Mouse (Mus musculus): ENCODE data around the gene Mobp. TPM values are rescaled to one million over a fixed set of nuclear protein-coding genes. Genes with fewer than 3 reads are reported as not detected.

The Mobp gene
- polyA plus RNA-seq, 1 experiment from 2014 or later: 0.11 TPM

- H3K4me2 ChIP-seq: no peak overlapping the region
- H3K4me1 ChIP-seq (replicated peaks): no peaks in the 10 kb centered on the region
- H3K27ac ChIP-seq (replicated peaks): no peak overlapping the region
- no peaks in the 10 kb centered on the region for H3K36me3 ChIP-seq
- H3K4me3 ChIP-seq: no peak overlapping the region
- H3K27me3 ChIP-seq: no peaks in the 10 kb centered on the region
- WGBS: 91% methylated on average over 13 of the region's 13 CpGs
- no peak overlapping the region for H3K9ac ChIP-seq
- H3K9me3 ChIP-seq: no peaks in the 10 kb centered on the region
- ATAC-seq (ENCODE audit: low read depth): no peak
These were observed 5.0 kb upstream of the Mobp start for GRCm38 (mm10) chr9:120144474-120144873.

GRCm38 (mm10) chr9:120151152-120151551 lies 1.6 kb downstream of the Mobp start:
- H3K4me1 ChIP-seq (replicated peaks): no peaks in the 10 kb centered on the region
- no peak overlapping the region for H3K9ac ChIP-seq
- 82% methylated on average over 5 of the region's 5 CpGs for WGBS
- no peaks in the 10 kb centered on the region for H3K36me3 ChIP-seq
- no peak overlapping the region for H3K4me3 ChIP-seq
- H3K9me3 ChIP-seq: no peaks in the 10 kb centered on the region
- H3K27ac ChIP-seq (replicated peaks): no peak overlapping the region
- H3K27me3 ChIP-seq: no peaks in the 10 kb centered on the region
- H3K4me2 ChIP-seq: no peak overlapping the region
- no peak for ATAC-seq (ENCODE audit: low read depth)

GRCm38 (mm10) chr9:120151906-120152399 lies 2.4 kb downstream of the Mobp start:
- Histone ChIP-seq H3K4me2 (no peak overlapping the region), H3K4me3 (no peak overlapping the region), H3K36me3 (no peaks in the 10 kb centered on the region), H3K4me1 (replicated peaks) (no peaks in the 10 kb centered on the region), H3K27me3 (no peaks in the 10 kb centered on the region), H3K9ac (no peak overlapping the region), H3K9me3 (no peaks in the 10 kb centered on the region), H3K27ac (replicated peaks) (no peak overlapping the region)
- ATAC-seq (ENCODE audit: low read depth): no peak
- 77% methylated on average over 12 of the region's 12 CpGs for WGBS

- H3K9ac ChIP-seq: no peak overlapping the region
- WGBS: 60% methylated on average over 4 of the region's 4 CpGs
- H3K27ac ChIP-seq (replicated peaks): 0 out of 2 replicates have a peak overlapping the region, but pooled peaks have one; percentile 5
- peaks cover 7% of the 10 kb centered on the region for H3K4me1 ChIP-seq (replicated peaks)
- H3K27me3 ChIP-seq: peaks cover 3% of the 10 kb centered on the region; the same call in 1 of the 2 replicates
- peak; percentile 72 for ATAC-seq (ENCODE audit: low read depth)
- H3K36me3 ChIP-seq: no peaks in the 10 kb centered on the region
- no peak overlapping the region for H3K4me2 ChIP-seq
- H3K9me3 ChIP-seq: no peaks in the 10 kb centered on the region
- H3K4me3 ChIP-seq: no peak overlapping the region
These were observed 8.5 kb downstream of the Mobp start for GRCm38 (mm10) chr9:120158047-120158446.

GRCm38 (mm10) chr9:120163862-120164261 lies 14.4 kb downstream of the Mobp start:
- no peak overlapping the region for H3K4me2 ChIP-seq
- H3K27me3 ChIP-seq: peaks cover 3% of the 10 kb centered on the region; the same call in 1 of the 2 replicates
- WGBS: 90% methylated on average over 16 of the region's 16 CpGs
- no peaks in the 10 kb centered on the region for H3K9me3 ChIP-seq
- no peaks in the 10 kb centered on the region for H3K36me3 ChIP-seq
- H3K27ac ChIP-seq (replicated peaks): no peak overlapping the region
- H3K4me3 ChIP-seq: no peak overlapping the region
- H3K4me1 ChIP-seq (replicated peaks): no peaks in the 10 kb centered on the region
- no peak overlapping the region for H3K9ac ChIP-seq
- ATAC-seq (ENCODE audit: low read depth): no peak

GRCm38 (mm10) chr9:120167826-120168225 lies 18.3 kb downstream of the Mobp start:
- no peaks in the 10 kb centered on the region for H3K9me3 ChIP-seq
- ATAC-seq (ENCODE audit: low read depth): no peak
- H3K36me3 ChIP-seq: no peaks in the 10 kb centered on the region
- H3K9ac ChIP-seq: no peak overlapping the region
- H3K27me3 ChIP-seq: no peaks in the 10 kb centered on the region
- no peak overlapping the region for H3K4me3 ChIP-seq
- WGBS: 72% methylated on average over 11 of the region's 11 CpGs
- H3K27ac ChIP-seq (replicated peaks): no peak overlapping the region
- no peak overlapping the region for H3K4me2 ChIP-seq
- no peaks in the 10 kb centered on the region for H3K4me1 ChIP-seq (replicated peaks)

- no peaks in the 10 kb centered on the region for H3K36me3 ChIP-seq
These were observed 21.8 kb downstream of the Mobp start for GRCm38 (mm10) chr9:120171295-120171694.

GRCm38 (mm10) chr9:120174436-120175137 lies 25.1 kb downstream of the Mobp start:
- no peak for ATAC-seq (ENCODE audit: low read depth)
- WGBS: 85% methylated on average over 18 of the region's 18 CpGs
- no peaks in the 10 kb centered on the region for H3K36me3 ChIP-seq
- no peaks in the 10 kb centered on the region for H3K27me3 ChIP-seq
- no peaks in the 10 kb centered on the region for H3K4me1 ChIP-seq (replicated peaks)
- no peak overlapping the region for H3K4me3 ChIP-seq
- no peak overlapping the region for H3K9ac ChIP-seq
- H3K4me2 ChIP-seq: no peak overlapping the region
- H3K27ac ChIP-seq (replicated peaks): no peak overlapping the region
- H3K9me3 ChIP-seq: no peaks in the 10 kb centered on the region

More at GRCm38 (mm10) chr9:120171295-120171694, 21.8 kb downstream of the Mobp start:
- H3K4me3 ChIP-seq: no peak overlapping the region
- no peaks in the 10 kb centered on the region for H3K27me3 ChIP-seq
- no peaks in the 10 kb centered on the region for H3K4me1 ChIP-seq (replicated peaks)
- no peaks in the 10 kb centered on the region for H3K9me3 ChIP-seq
- H3K4me2 ChIP-seq: no peak overlapping the region
- H3K27ac ChIP-seq (replicated peaks): no peak overlapping the region
- WGBS: 38% methylated on average over 5 of the region's 5 CpGs
- no peak overlapping the region for H3K9ac ChIP-seq
- ATAC-seq (ENCODE audit: low read depth): no peak

GRCm38 (mm10) chr9:120178813-120179212 lies 29.3 kb downstream of the Mobp start:
- Histone ChIP-seq H3K4me3 (no peak overlapping the region), H3K4me2 (no peak overlapping the region), H3K4me1 (replicated peaks) (no peaks in the 10 kb centered on the region), H3K27me3 (no peaks in the 10 kb centered on the region), H3K9me3 (no peaks in the 10 kb centered on the region), H3K27ac (replicated peaks) (no peak overlapping the region), H3K9ac (no peak overlapping the region), H3K36me3 (no peaks in the 10 kb centered on the region)
- WGBS: 86% methylated on average over 10 of the region's 10 CpGs
- no peak for ATAC-seq (ENCODE audit: low read depth)

- no peak overlapping the region for H3K27ac ChIP-seq (replicated peaks)
- no peaks in the 10 kb centered on the region for H3K36me3 ChIP-seq
- ATAC-seq (ENCODE audit: low read depth): no peak; the same call in 1 of the 2 replicates
- no peaks in the 10 kb centered on the region for H3K27me3 ChIP-seq
- H3K4me2 ChIP-seq: peak overlapping the region; percentile 24; the same call in 1 of the 2 replicates
- no peaks in the 10 kb centered on the region for H3K9me3 ChIP-seq
- no peak overlapping the region for H3K4me3 ChIP-seq
- 34% methylated on average over 13 of the region's 13 CpGs for whole genome bisulfite sequencing
- H3K4me1 ChIP-seq (replicated peaks): no peaks in the 10 kb centered on the region
- H3K9ac ChIP-seq: no peak overlapping the region
These were observed 35.0 kb downstream of the Mobp start for GRCm38 (mm10) chr9:120184499-120184898.

- 82% methylated on average over 5 of the region's 5 CpGs for WGBS
- H3K4me3 ChIP-seq: no peak overlapping the region
- H3K4me1 ChIP-seq (replicated peaks): peaks cover 4% of the 10 kb centered on the region
- H3K27me3 ChIP-seq: no peaks in the 10 kb centered on the region
- no peak overlapping the region for H3K27ac ChIP-seq (replicated peaks)
- H3K36me3 ChIP-seq: no peaks in the 10 kb centered on the region
- no peak for ATAC-seq (ENCODE audit: low read depth)
- H3K9ac ChIP-seq: no peak overlapping the region
- no peak overlapping the region for H3K4me2 ChIP-seq
- no peaks in the 10 kb centered on the region for H3K9me3 ChIP-seq
These were observed 37.3 kb downstream of the Mobp start for GRCm38 (mm10) chr9:120186856-120187255.

- Histone ChIP-seq H3K4me3 (peak overlapping the region; percentile 37), H3K27ac (replicated peaks) (peak overlapping the region; percentile 83), H3K9ac (peak overlapping the region; percentile 71), H3K4me2 (peak overlapping the region; percentile 57), H3K4me1 (replicated peaks) (peaks cover 4% of the 10 kb centered on the region), H3K36me3 (no peaks in the 10 kb centered on the region), H3K27me3 (no peaks in the 10 kb centered on the region), H3K9me3 (no peaks in the 10 kb centered on the region)
- WGBS: 45% methylated on average over 13 of the region's 13 CpGs
- peak; percentile 80 for ATAC-seq (ENCODE audit: low read depth)
These were observed 41.4 kb downstream of the Mobp start for GRCm38 (mm10) chr9:120190891-120191290.
